Mouse (Mus musculus): ENCODE data around the gene Slc25a4. TPM values are rescaled to one million over a fixed set of nuclear protein-coding genes. Genes with fewer than 3 reads are reported as not detected.

The Slc25a4 gene
- 795 and 885 TPM in 2 replicates for polyA plus RNA-seq (2014; fragmentation: Nextera tagmentation; extraction: Ambion mirVana)

- peak; percentile 97 for DNase-seq
- peak; percentile 98 for ATAC-seq (ENCODE audit: low FRiP score, low TSS enrichment)
- Histone ChIP-seq H3K27ac (replicated peaks; ENCODE audit: low read depth, low read length) (peak within 1 kb of the TSS; percentile 98), H3K4me1 (ENCODE audit: control insufficient read depth, insufficient read depth, low read length) (peaks cover 16% of the 10 kb centered on the region), H3K9ac (replicated peaks; ENCODE audit: low read length) (peak within 1 kb of the TSS; percentile 97), H3K36me3 (ENCODE audit: control insufficient read depth, insufficient read depth, low read length) (peaks cover 36% of the 10 kb centered on the region), H3K9me3 (ENCODE audit: control insufficient read depth, low read length) (no peaks in the 10 kb centered on the region), H3K27me3 (ENCODE audit: control insufficient read depth, insufficient read depth, low read length) (no peaks in the 10 kb centered on the region), H3K4me2 (ENCODE audit: low read length) (peak within 1 kb of the TSS; percentile 81), H3K4me3 (replicated peaks; ENCODE audit: low read depth, low read length) (peak within 1 kb of the TSS; percentile 71)
- under 1% methylated on average over 83 of the region's 84 CpGs for WGBS
These were observed at the start of gene Slc25a4 for GRCm38 (mm10) chr8:46210404-46211315. Slc25a4 (minus strand) TSS chr8:46211284.

- peaks cover 11% of the 10 kb centered on the region; the same call in 1 of the 2 replicates for H3K4me1 ChIP-seq (ENCODE audit: control insufficient read depth, insufficient read depth, low read length)
- no peaks in the 10 kb centered on the region for H3K36me3 ChIP-seq (ENCODE audit: control insufficient read depth, insufficient read depth, low read length)
- 10% methylated on average over 19 of the region's 19 CpGs for WGBS
- ATAC-seq (ENCODE audit: low FRiP score, low TSS enrichment), result peak; percentile 55; the same call in 1 of the 2 replicates
- peak; percentile 63 for DNase-seq
- no peaks in the 10 kb centered on the region for H3K9me3 ChIP-seq (ENCODE audit: control insufficient read depth, low read length)
- H3K4me3 ChIP-seq (replicated peaks; ENCODE audit: low read depth, low read length), result no peak overlapping the region
- H3K27me3 ChIP-seq (ENCODE audit: control insufficient read depth, insufficient read depth, low read length), result no peaks in the 10 kb centered on the region
- H3K4me2 ChIP-seq (ENCODE audit: low read length), result peak overlapping the region; percentile 44
- H3K27ac ChIP-seq (replicated peaks; ENCODE audit: low read depth, low read length), result no peak overlapping the region
- no peak overlapping the region; the same call in 1 of the 2 replicates for H3K9ac ChIP-seq (replicated peaks; ENCODE audit: low read length)
These were observed 47.0 kb upstream of the Slc25a4 start for GRCm38 (mm10) chr8:46257921-46258682.

GRCm38 (mm10) chr8:46252456-46252855 lies 41.4 kb upstream of the Slc25a4 start:
- no peak for DNase-seq
- ATAC-seq (ENCODE audit: low FRiP score, low TSS enrichment), result no peak
- no peak overlapping the region for H3K27ac ChIP-seq (replicated peaks; ENCODE audit: low read depth, low read length)
- no peak overlapping the region for H3K9ac ChIP-seq (replicated peaks; ENCODE audit: low read length)
- no peaks in the 10 kb centered on the region for H3K9me3 ChIP-seq (ENCODE audit: control insufficient read depth, low read length)
- no peak overlapping the region for H3K4me2 ChIP-seq (ENCODE audit: low read length)
- H3K27me3 ChIP-seq (ENCODE audit: control insufficient read depth, insufficient read depth, low read length), result no peaks in the 10 kb centered on the region
- no peak overlapping the region for H3K4me3 ChIP-seq (replicated peaks; ENCODE audit: low read depth, low read length)
- no peaks in the 10 kb centered on the region for H3K36me3 ChIP-seq (ENCODE audit: control insufficient read depth, insufficient read depth, low read length)
- 82% methylated on average over 13 of the region's 13 CpGs for WGBS
- peaks cover under 1% of the 10 kb centered on the region; the same call in 1 of the 2 replicates for H3K4me1 ChIP-seq (ENCODE audit: control insufficient read depth, insufficient read depth, low read length)

GRCm38 (mm10) chr8:46251561-46251960 lies 40.5 kb upstream of the Slc25a4 start:
- 40% methylated on average over 10 of the region's 10 CpGs for WGBS
- DNase-seq, result no peak
- no peaks in the 10 kb centered on the region for H3K36me3 ChIP-seq (ENCODE audit: control insufficient read depth, insufficient read depth, low read length)
- no peak overlapping the region for H3K9ac ChIP-seq (replicated peaks; ENCODE audit: low read length)
- H3K4me3 ChIP-seq (replicated peaks; ENCODE audit: low read depth, low read length), result no peak overlapping the region
- peak overlapping the region; percentile 18 for H3K4me2 ChIP-seq (ENCODE audit: low read length)
- ATAC-seq (ENCODE audit: low FRiP score, low TSS enrichment), result no peak
- H3K4me1 ChIP-seq (ENCODE audit: control insufficient read depth, insufficient read depth, low read length), result no peaks in the 10 kb centered on the region
- no peaks in the 10 kb centered on the region for H3K9me3 ChIP-seq (ENCODE audit: control insufficient read depth, low read length)
- no peak overlapping the region for H3K27ac ChIP-seq (replicated peaks; ENCODE audit: low read depth, low read length)
- H3K27me3 ChIP-seq (ENCODE audit: control insufficient read depth, insufficient read depth, low read length), result no peaks in the 10 kb centered on the region

- Histone ChIP-seq H3K4me2 (ENCODE audit: low read length) (no peak overlapping the region), H3K27ac (replicated peaks; ENCODE audit: low read depth, low read length) (no peak overlapping the region), H3K4me1 (ENCODE audit: control insufficient read depth, insufficient read depth, low read length) (no peaks in the 10 kb centered on the region), H3K9me3 (ENCODE audit: control insufficient read depth, low read length) (no peaks in the 10 kb centered on the region), H3K9ac (replicated peaks; ENCODE audit: low read length) (no peak overlapping the region), H3K36me3 (ENCODE audit: control insufficient read depth, insufficient read depth, low read length) (no peaks in the 10 kb centered on the region), H3K4me3 (replicated peaks; ENCODE audit: low read depth, low read length) (no peak overlapping the region), H3K27me3 (ENCODE audit: control insufficient read depth, insufficient read depth, low read length) (0 out of 2 replicates have a peak, but pooled peaks cover 2% of the 10 kb centered on the region)
- no peak for ATAC-seq (ENCODE audit: low FRiP score, low TSS enrichment)
- 15% methylated on average over 11 of the region's 11 CpGs for WGBS
- DNase-seq, result no peak
These were observed 35.3 kb upstream of the Slc25a4 start for GRCm38 (mm10) chr8:46246346-46246745.

- Histone ChIP-seq H3K4me1 (ENCODE audit: control insufficient read depth, insufficient read depth, low read length) (no peaks in the 10 kb centered on the region), H3K9me3 (ENCODE audit: control insufficient read depth, low read length) (no peaks in the 10 kb centered on the region), H3K27ac (replicated peaks; ENCODE audit: low read depth, low read length) (no peak overlapping the region), H3K4me3 (replicated peaks; ENCODE audit: low read depth, low read length) (no peak overlapping the region), H3K36me3 (ENCODE audit: control insufficient read depth, insufficient read depth, low read length) (no peaks in the 10 kb centered on the region), H3K27me3 (ENCODE audit: control insufficient read depth, insufficient read depth, low read length) (0 out of 2 replicates have a peak, but pooled peaks cover 2% of the 10 kb centered on the region), H3K9ac (replicated peaks; ENCODE audit: low read length) (no peak overlapping the region), H3K4me2 (ENCODE audit: low read length) (no peak overlapping the region)
- DNase-seq, result no peak
- 49% methylated on average over 7 of the region's 7 CpGs for WGBS
- no peak for ATAC-seq (ENCODE audit: low FRiP score, low TSS enrichment)
These were observed 31.9 kb upstream of the Slc25a4 start for GRCm38 (mm10) chr8:46242946-46243345.

GRCm38 (mm10) chr8:46241568-46242374 lies 30.7 kb upstream of the Slc25a4 start:
- no peaks in the 10 kb centered on the region for H3K4me1 ChIP-seq (ENCODE audit: control insufficient read depth, insufficient read depth, low read length)
- H3K36me3 ChIP-seq (ENCODE audit: control insufficient read depth, insufficient read depth, low read length), result no peaks in the 10 kb centered on the region
- no peaks in the 10 kb centered on the region for H3K9me3 ChIP-seq (ENCODE audit: control insufficient read depth, low read length)
- no peak overlapping the region for H3K9ac ChIP-seq (replicated peaks; ENCODE audit: low read length)
- 0 out of 2 replicates have a peak, but pooled peaks cover 2% of the 10 kb centered on the region for H3K27me3 ChIP-seq (ENCODE audit: control insufficient read depth, insufficient read depth, low read length)
- H3K4me2 ChIP-seq (ENCODE audit: low read length), result no peak overlapping the region
- H3K27ac ChIP-seq (replicated peaks; ENCODE audit: low read depth, low read length), result no peak overlapping the region
- no peak overlapping the region for H3K4me3 ChIP-seq (replicated peaks; ENCODE audit: low read depth, low read length)
- 31% methylated on average over 13 of the region's 13 CpGs for WGBS
- ATAC-seq (ENCODE audit: low FRiP score, low TSS enrichment) (peak; percentile 64; the same call in 1 of the 2 replicates), DNase-seq (peak; percentile 93)
